Mouse (Mus musculus) forebrain, postnatal 0 days (tissue): ENCODE measurements around the gene Mc1r. TPM values are rescaled to one million over a fixed set of nuclear protein-coding genes. Genes with fewer than 3 reads are reported as not detected.

Source experiments
- ATAC-seq: fragments of 200-750 bp; cut with Nextera tagmentation; 2 replicates; pipeline ENCODE4 v1.8.0; 2017; ENCODE audit warnings: mild to moderate bottlenecking, moderate library complexity
- DNase-seq: peaks from one replicate; pipeline ENCODE4 v3.0.0-alpha.2; 2015
- H3K27ac ChIP-seq: fragments of 300-500 bp; sonication (generic); 2 replicates; pipeline ENCODE4 v1.5.1; 2014; ENCODE audit warnings: low read depth, mild to moderate bottlenecking, antibody characterized with exemption, low read length, moderate library complexity, mixed read lengths
- H3K27me3 ChIP-seq: fragments of 300-500 bp; sonication (generic); 2 replicates; pipeline ENCODE4 v1.6.1; 2014; ENCODE audit warnings: mild to moderate bottlenecking, low read length, mixed read lengths; ENCODE audit not compliant: insufficient read depth
- H3K36me3 ChIP-seq: fragments of 300-500 bp; sonication (generic); 2 replicates; pipeline ENCODE4 v1.6.1; 2014; ENCODE audit warnings: mild to moderate bottlenecking, moderate library complexity; ENCODE audit not compliant: insufficient read depth
- H3K4me1 ChIP-seq: fragments of 300-500 bp; sonication (generic); 2 replicates; pipeline ENCODE4 v1.6.1; 2014; ENCODE audit warnings: antibody characterized with exemption; ENCODE audit not compliant: insufficient read depth
- H3K4me2 ChIP-seq: fragments of 300-500 bp; sonication (generic); 2 replicates; pipeline ENCODE4 v1.6.1; 2014; ENCODE audit warnings: low read depth, mild to moderate bottlenecking, moderate library complexity
- H3K4me3 ChIP-seq: fragments of 300-500 bp; sonication (generic); 2 replicates; pipeline ENCODE4 v1.5.1; 2014; ENCODE audit warnings: low read depth, low read length, mixed read lengths
- H3K9ac ChIP-seq: fragments of 300-500 bp; sonication (generic); 2 replicates; pipeline ENCODE4 v1.6.1; 2014; ENCODE audit warnings: mild to moderate bottlenecking
- H3K9me3 ChIP-seq: fragments of 300-500 bp; sonication (generic); 2 replicates; pipeline ENCODE4 v1.6.1; 2016; ENCODE audit warnings: low read length
- CTCF ChIP-seq: sonication (generic); IDR thresholded peaks from 2 replicates; pipeline ENCODE4 v1.5.1; 2016; ENCODE audit warnings: antibody characterized with exemption, control low read depth, low read depth
- WGBS: fragments of 180-500 bp; shearing (Covaris S2); extraction: QIAGEN DNeasy Blood & Tissue Kit; methylation state at CpG from one replicate; pipeline ENCODE4 v1.1.7; 2014; 5-methylcytosine and 5-hydroxymethylcytosine counted together
- polyA plus RNA-seq: library from polyadenylated mRNA; unstranded; fragments of >200 nt; fragmentation: Nextera tagmentation; extraction: Ambion mirVana; gene quantifications from 2 replicates; pipeline ENCODE4 v1.2.1, GENCODE M21; 2015
- total RNA-seq: library from RNA; depleted of rRNA; stranded (reverse); fragments of >200 nt; gene quantifications from 2 replicates; pipeline ENCODE4 v1.2.3, GENCODE M21; 2014

Gene Mc1r
- total and polyA plus RNA-seq, 2 experiments from 2014 or later = 0.07 to 0.10 TPM

DNA sequence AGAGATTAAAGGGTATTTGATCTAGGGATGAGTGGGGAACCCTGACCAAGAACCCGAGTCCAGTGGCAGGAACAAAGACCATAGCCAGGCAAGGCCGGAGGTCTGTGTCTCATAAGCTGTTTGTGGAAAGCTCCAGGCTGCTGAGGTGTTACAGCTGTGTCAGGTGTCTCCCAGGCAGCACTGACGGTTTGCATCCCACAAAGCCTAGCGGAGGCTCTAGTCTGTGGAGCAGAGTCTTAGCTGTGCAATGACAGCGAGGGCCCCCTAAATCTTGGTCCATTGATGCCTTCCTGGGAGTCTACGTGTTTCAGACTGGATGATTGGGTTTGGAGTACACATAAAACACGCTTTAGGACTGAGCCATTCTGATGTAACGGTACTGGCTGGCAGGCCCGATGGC lies 5.0 kb upstream of the Mc1r start:
- WGBS = 89% methylated on average over 9 of the region's 9 CpGs
- no peak overlapping the region for H3K27ac ChIP-seq
- no peaks in the 10 kb centered on the region for H3K9me3 ChIP-seq
- H3K9ac ChIP-seq = no peak overlapping the region
- no peaks in the 10 kb centered on the region for H3K4me1 ChIP-seq
- ATAC-seq (no peak), DNase-seq (no peak)
- no peaks in the 10 kb centered on the region for H3K27me3 ChIP-seq
- H3K4me3 ChIP-seq = no peak overlapping the region
- TF ChIP-seq CTCF = no peak
- peaks cover 67% of the 10 kb centered on the region for H3K36me3 ChIP-seq
- no peak overlapping the region for H3K4me2 ChIP-seq

DNA sequence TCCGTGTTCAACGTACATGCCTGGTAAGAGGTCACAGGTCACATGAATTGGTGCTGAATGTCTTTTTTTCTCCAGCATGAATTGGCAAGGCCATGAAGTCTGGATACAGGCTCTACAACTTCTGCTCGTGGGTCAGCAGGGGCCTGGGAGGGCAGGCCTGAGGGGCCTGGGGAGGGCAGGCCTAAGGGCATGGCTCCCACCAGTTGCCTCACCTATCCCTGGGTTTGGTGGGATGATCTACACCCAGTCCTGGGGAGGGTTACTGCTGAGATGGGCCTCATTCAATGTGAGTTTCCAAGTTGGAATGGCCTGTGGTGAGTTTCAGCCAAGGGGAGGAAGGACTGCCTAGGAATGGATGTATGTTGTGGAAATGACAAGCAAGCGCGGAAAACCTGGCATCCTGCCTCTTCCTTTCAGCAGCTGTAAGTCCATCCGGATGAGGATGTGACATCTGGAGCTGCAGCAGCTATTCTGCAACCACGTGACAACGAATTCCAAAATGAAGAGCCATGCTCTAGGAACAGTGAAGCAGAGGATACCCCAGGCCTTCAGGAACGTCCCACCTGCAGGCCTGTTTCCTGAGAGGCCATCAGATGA lies 4.1 kb upstream of the Mc1r start:
- no peak overlapping the region for H3K4me2 ChIP-seq
- no peak overlapping the region for H3K27ac ChIP-seq
- 93% methylated on average over 9 of the region's 9 CpGs for WGBS
- H3K4me3 ChIP-seq = no peak overlapping the region
- no peaks in the 10 kb centered on the region for H3K4me1 ChIP-seq
- DNase-seq (no peak), ATAC-seq (no peak)
- no peak for TF ChIP-seq CTCF
- H3K27me3 ChIP-seq = no peaks in the 10 kb centered on the region
- H3K9me3 ChIP-seq = no peaks in the 10 kb centered on the region
- H3K9ac ChIP-seq = no peak overlapping the region
- peaks cover 58% of the 10 kb centered on the region for H3K36me3 ChIP-seq

DNA sequence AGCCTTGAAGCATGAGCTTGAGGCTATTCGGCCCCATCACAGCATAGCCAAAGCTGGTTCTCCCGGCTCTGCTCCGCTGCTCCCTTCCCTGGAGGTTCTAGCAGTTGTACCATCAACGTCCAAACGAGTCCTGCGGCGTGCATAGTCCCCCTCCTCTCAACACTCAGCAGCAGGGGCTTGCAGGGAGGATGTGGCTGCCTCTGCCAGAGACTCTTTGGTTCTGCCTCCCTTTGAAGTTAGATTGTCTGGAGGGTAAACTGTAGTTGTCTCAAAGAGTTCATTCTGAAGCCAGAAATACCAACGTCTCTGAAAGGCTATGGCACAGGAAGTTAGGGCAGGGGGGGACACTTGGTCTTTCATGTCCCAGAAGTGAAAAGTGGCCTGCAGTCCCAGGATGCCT lies 2.4 kb upstream of the Mc1r start:
- TF ChIP-seq CTCF = no peak
- Histone ChIP-seq H3K9ac (no peak overlapping the region), H3K27ac (no peak overlapping the region)

DNA sequence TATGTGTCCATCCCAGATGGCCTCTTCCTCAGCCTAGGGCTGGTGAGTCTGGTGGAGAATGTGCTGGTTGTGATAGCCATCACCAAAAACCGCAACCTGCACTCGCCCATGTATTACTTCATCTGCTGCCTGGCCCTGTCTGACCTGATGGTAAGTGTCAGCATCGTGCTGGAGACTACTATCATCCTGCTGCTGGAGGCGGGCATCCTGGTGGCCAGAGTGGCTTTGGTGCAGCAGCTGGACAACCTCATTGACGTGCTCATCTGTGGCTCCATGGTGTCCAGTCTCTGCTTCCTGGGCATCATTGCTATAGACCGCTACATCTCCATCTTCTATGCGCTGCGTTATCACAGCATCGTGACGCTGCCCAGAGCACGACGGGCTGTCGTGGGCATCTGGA lies 705 bp downstream of the Mc1r start:
- Histone ChIP-seq H3K4me2 (no peak overlapping the region), H3K4me3 (no peak overlapping the region), H3K27me3 (no peaks in the 10 kb centered on the region), H3K9me3 (no peaks in the 10 kb centered on the region), H3K36me3 (peaks cover 10% of the 10 kb centered on the region), H3K27ac (no peak overlapping the region), H3K4me1 (peaks cover 14% of the 10 kb centered on the region; the same call in 1 of the 2 replicates), H3K9ac (no peak overlapping the region)
- WGBS = 93% methylated on average over 13 of the region's 13 CpGs
- no peak for DNase-seq
- TF ChIP-seq CTCF = no peak
- no peak for ATAC-seq

More for the DNA sequence above, 2.4 kb upstream of the Mc1r start:
- DNase-seq = no peak
- ATAC-seq = no peak
- Histone ChIP-seq H3K9me3 (no peaks in the 10 kb centered on the region), H3K27me3 (no peaks in the 10 kb centered on the region), H3K4me3 (no peak overlapping the region), H3K4me2 (no peak overlapping the region), H3K4me1 (peaks cover 6% of the 10 kb centered on the region; the same call in 1 of the 2 replicates), H3K36me3 (peaks cover 41% of the 10 kb centered on the region)
- WGBS = 49% methylated on average over 8 of the region's 8 CpGs

DNA sequence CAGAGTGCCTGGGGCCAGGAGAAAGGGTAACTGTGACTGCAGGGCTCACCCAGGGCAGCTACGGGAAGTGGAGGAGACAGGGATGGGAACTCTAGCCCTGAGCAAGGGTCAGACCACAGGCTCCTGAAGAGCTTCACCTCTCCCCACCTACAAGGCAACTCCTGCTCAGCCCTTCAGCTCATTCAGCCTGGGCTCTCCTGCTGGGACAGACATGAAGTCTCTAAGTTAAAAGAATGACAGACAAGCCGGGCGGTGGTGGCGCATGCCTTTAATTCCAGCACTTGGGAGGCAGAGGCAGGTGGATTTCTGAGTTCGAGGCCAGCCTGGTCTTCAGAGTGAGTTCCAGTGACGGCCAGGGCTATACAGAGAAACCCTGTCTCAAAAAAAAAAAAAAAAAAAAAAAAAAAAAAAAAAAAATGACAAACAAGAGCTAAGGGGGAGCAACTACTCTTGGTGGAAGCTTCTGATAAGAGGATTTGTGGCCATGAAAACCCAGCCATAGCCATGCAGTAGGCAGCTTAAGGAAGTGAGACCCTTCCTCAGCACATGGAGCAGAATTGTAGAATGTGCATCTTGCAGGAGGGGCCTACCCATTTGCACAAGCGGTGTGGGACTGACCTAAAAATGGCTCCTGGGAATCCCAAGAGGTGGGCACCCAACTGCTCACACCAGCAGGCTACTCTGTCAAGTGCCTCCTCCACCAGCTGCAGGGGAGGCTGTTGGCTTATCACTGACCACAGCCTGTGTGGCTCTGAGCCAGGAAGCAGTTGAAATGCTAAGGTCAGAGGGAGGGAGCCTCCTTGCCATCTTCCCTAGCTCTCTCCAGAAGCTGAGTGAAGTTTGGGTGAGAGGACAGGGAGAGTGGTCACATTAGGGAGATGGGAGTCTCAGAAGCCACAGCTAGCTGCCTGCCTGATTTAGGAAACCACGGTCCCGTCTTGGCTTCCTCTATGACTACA lies 2.0 kb downstream of the Mc1r start:
- Histone ChIP-seq H3K4me1 (peaks cover 14% of the 10 kb centered on the region; the same call in 1 of the 2 replicates), H3K36me3 (no peaks in the 10 kb centered on the region), H3K27me3 (no peaks in the 10 kb centered on the region), H3K27ac (0 out of 2 replicates have a peak overlapping the region, but pooled peaks have one; percentile 98), H3K4me2 (peak overlapping the region; percentile 90), H3K9me3 (no peaks in the 10 kb centered on the region), H3K4me3 (no peak overlapping the region), H3K9ac (0 out of 2 replicates have a peak overlapping the region, but pooled peaks have one; percentile 99)
- ATAC-seq (no peak), DNase-seq (no peak)
- 71% methylated on average over 9 of the region's 9 CpGs for WGBS
- TF ChIP-seq CTCF = no peak

DNA sequence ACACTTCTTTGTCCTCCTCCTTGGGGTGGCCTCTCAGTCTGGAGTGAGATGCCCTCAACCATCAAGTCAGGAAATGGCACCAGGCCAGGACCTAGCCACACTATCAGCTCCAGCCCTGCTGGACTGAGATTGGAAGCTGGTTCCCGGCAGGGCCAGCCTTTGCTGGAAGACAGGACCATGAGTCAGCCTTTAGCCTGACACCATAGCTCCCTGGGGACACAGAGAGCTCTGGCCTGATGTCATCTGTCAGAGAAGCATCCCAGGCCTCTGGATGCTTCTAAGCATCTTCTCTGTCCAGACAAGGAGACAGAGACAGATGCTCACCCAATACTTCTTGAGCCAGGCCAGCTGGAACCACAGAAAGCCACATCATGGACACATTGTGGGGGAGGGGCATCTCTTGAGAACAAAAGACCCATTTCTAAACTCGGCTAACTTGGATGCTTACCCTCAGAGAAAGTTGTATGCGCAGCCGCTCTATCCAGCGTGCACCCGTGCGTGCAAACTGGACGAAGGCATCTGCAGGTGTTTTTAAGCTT lies 3.2 kb downstream of the Mc1r start:
- TF ChIP-seq CTCF = no peak
- no peaks in the 10 kb centered on the region for H3K9me3 ChIP-seq
- H3K4me2 ChIP-seq = peak overlapping the region; percentile 90
- no peaks in the 10 kb centered on the region for H3K27me3 ChIP-seq
- peak overlapping the region; percentile 98 for H3K27ac ChIP-seq
- peak overlapping the region; percentile 99 for H3K9ac ChIP-seq
- 11% methylated on average over 8 of the region's 8 CpGs for WGBS
- peaks cover 14% of the 10 kb centered on the region; the same call in 1 of the 2 replicates for H3K4me1 ChIP-seq
- ATAC-seq (no peak), DNase-seq (peak; percentile 78)
- H3K36me3 ChIP-seq = no peaks in the 10 kb centered on the region
- peak overlapping the region; percentile 72 for H3K4me3 ChIP-seq
